Mouse (Mus musculus): Measurements from ENCODE around the gene Tprkb.
"Not testable (repeated sequence)": the region's sequence is repeated elsewhere in the genome, so short reads cannot be mapped to it uniquely, and the experiment has no call there.

GRCm38 (mm10) chr6:85915539-85916513 is 4.2 kb downstream of the Tprkb start, which contains the start of gene Nat8f1:
- TF ChIP-seq POLR2A (IDR thresholded peaks at IDR 0.05; ENCODE audit: borderline replicate concordance, low read depth, low read length) = peak; percentile 87; the same call in 1 of the 2 replicates
- TF ChIP-seq CTCF (IDR thresholded peaks at IDR 0.05; ENCODE audit: low read depth, low read length) = not testable (repeated sequence)
